Mouse (Mus musculus): ENCODE measurements around the gene Barx1.
A peak's percentile ranks its signal among the peaks of the same experiment; 100 is the strongest.

Gene Barx1

GRCm38 (mm10) chr13:48660741-48661140 is 2.1 kb upstream of the Barx1 start:
- DNase-seq = no peak

GRCm38 (mm10) chr13:48661561-48661960 is 1.2 kb upstream of the Barx1 start:
- DNase-seq = no peak

GRCm38 (mm10) chr13:48663211-48663987 is 601 bp downstream of the Barx1 start:
- DNase-seq = no peak

GRCm38 (mm10) chr13:48663988-48664339 is 1.2 kb downstream of the Barx1 start:
- DNase-seq = no peak

- no peak for DNase-seq
Measured at GRCm38 (mm10) chr13:48664916-48665655, 2.3 kb downstream of the Barx1 start.

GRCm38 (mm10) chr13:48665656-48666597 is 3.1 kb downstream of the Barx1 start:
- no peak for DNase-seq

- no peak for DNase-seq
Measured at GRCm38 (mm10) chr13:48667461-48667860, 4.7 kb downstream of the Barx1 start.

GRCm38 (mm10) chr13:48668091-48668975 is 5.5 kb downstream of the Barx1 start:
- DNase-seq = no peak

- DNase-seq = no peak
Measured at GRCm38 (mm10) chr13:48668976-48669534, 6.3 kb downstream of the Barx1 start.

- DNase-seq = no peak
Measured at GRCm38 (mm10) chr13:48672312-48672840, 9.6 kb downstream of the Barx1 start.

- DNase-seq = no peak
Measured at GRCm38 (mm10) chr13:48674609-48675008, 11.8 kb downstream of the Barx1 start.

GRCm38 (mm10) chr13:48679351-48679750 is 16.6 kb downstream of the Barx1 start:
- peak; percentile 34 for DNase-seq

GRCm38 (mm10) chr13:48686666-48687065 is 23.9 kb downstream of the Barx1 start:
- DNase-seq = no peak

GRCm38 (mm10) chr13:48691991-48692390 is 29.2 kb downstream of the Barx1 start:
- no peak for DNase-seq

- DNase-seq = peak; percentile 15
Measured at GRCm38 (mm10) chr13:48694090-48695064, 31.6 kb downstream of the Barx1 start.

- DNase-seq = no peak
Measured at GRCm38 (mm10) chr13:48706385-48706951, 43.7 kb downstream of the Barx1 start.

- no peak for DNase-seq
Measured at GRCm38 (mm10) chr13:48712675-48713074, 49.9 kb downstream of the Barx1 start.

GRCm38 (mm10) chr13:48716075-48716474 is 53.3 kb downstream of the Barx1 start:
- DNase-seq = no peak
